Mouse (Mus musculus) embryonic fibroblast, embryonic 13.5 days (primary cell): ENCODE data around the gene Slc2a3.

Source experiments
- CTCF ChIP-seq: IDR thresholded peaks from 2 replicates; pipeline ENCODE4 v1.5.1; 2011; ENCODE audit warnings: mild to moderate bottlenecking, control low read depth, low read length, moderate library complexity, borderline replicate concordance; ENCODE audit not compliant: insufficient read depth
- POLR2A ChIP-seq: IDR thresholded peaks from 2 replicates; pipeline ENCODE4 v1.6.1; 2011; ENCODE audit warnings: low read depth, mild to moderate bottlenecking, control low read depth, low read length, moderate library complexity

DNA sequence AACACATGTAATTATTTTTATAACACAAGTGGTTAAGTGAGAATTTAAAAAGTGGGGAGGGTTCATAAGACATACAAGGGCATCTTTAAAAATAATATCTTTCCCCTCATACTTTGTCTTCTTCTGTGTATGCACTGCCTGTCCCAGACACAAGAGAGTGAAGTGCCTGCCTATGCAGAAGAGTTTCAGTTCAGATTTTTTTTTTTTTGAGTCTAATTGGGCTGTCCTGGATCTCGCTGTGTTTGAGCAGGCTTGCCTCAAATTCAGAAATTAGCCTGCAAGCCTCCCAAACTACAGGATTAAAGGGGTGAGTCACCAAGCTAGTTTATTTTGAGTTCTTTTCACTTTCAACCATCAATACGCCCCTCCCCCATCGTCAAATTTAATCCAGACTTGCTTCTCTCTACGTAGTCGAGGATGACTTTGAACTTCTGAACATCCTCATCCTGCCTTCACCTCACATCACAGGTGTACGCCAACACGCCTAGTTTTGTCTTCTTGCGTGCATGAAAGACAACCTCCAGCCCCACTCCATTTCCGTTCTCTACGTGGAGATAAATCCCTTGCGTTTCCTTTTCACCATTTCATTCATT is 8.7 kb upstream of the Slc2a3 start:
- TF ChIP-seq CTCF (no peak), POLR2A (no peak; the same call in 1 of the 2 replicates)
